In genomic region chr7:24481474-24482207, GRCm38 (mm10) we compare ENCODE assay signal across 8 mouse cellular contexts. TPM values are rescaled to one million over a fixed set of nuclear protein-coding genes. Genes with fewer than 3 reads are reported as not detected.
DNase-seq lines count a peak whose midpoint lies in the region; ATAC-seq lines count a peak whose summit lies in the region.

Gene Cadm4 (plus strand): TSS chr7:24482023.

- H3K27me3 ChIP-seq in hindbrain, embryonic 14.5 days (ENCODE audit: control insufficient read depth, insufficient read depth, low read length), result no peaks in the 10 kb centered on the region

- under 1% methylated on average over 56 of the region's 83 CpGs for WGBS in hindbrain, embryonic 14.5 days

- H3K4me3 ChIP-seq in hindbrain, embryonic 14.5 days (replicated peaks; ENCODE audit: low read length), result peak within 1 kb of the TSS; percentile 84

- peak; percentile 81 for DNase-seq in R1 (ENCODE audit: low read depth, low spot score)
- peak; percentile 96 to 98 for DNase-seq in cerebellum, postnatal 25 days
- peak; percentile 85 to 89 for DNase-seq in frontal cortex, postnatal 36 days (ENCODE audit: low spot score in 2 of 2)
- peak; percentile 91 for DNase-seq in hindbrain, embryonic 14.5 days (ENCODE audit: low spot score)
- peak; percentile 90 to 93 for DNase-seq in left cerebral cortex, adult 18-20 months (ENCODE audit: low spot score in 2 of 2)
- peak; percentile 69 for DNase-seq in lung, postnatal 36 days
- peak; percentile 93 for DNase-seq in right cerebral cortex, adult 18-20 months
- DNase-seq in urinary bladder, adult 2 months (ENCODE audit: low spot score), result peak; percentile 74

- peak within 1 kb of the TSS; percentile 93 for H3K9ac ChIP-seq in hindbrain, embryonic 14.5 days

- peak; percentile 86 for ATAC-seq in hindbrain, embryonic 14.5 days (ENCODE audit: low FRiP score)

- H3K27ac ChIP-seq in hindbrain, embryonic 14.5 days, result peak within 1 kb of the TSS; percentile 86

- H3K4me2 ChIP-seq in hindbrain, embryonic 14.5 days (replicated peaks), result peak within 1 kb of the TSS; percentile 76

- H3K9me3 ChIP-seq in hindbrain, embryonic 14.5 days (ENCODE audit: control insufficient read depth, low read length), result no peaks in the 10 kb centered on the region

- no peaks in the 10 kb centered on the region for H3K36me3 ChIP-seq in hindbrain, embryonic 14.5 days (replicated peaks; ENCODE audit: control insufficient read depth, insufficient read depth)

- peaks cover 54% of the 10 kb centered on the region for H3K4me1 ChIP-seq in hindbrain, embryonic 14.5 days (replicated peaks; ENCODE audit: control insufficient read depth, insufficient read depth, low read length)

RNA-seq across cellular contexts. Expression of gene Cadm4, which starts in this region (rescaled TPM):
- polyA plus RNA-seq in hindbrain, embryonic 14.5 days (2014; fragmentation: Nextera tagmentation; extraction: Ambion mirVana), result 22.7 and 28.3 TPM in 2 replicates
- total RNA-seq in left cerebral cortex, adult 18-20 months (2021), result 100 to 1,000 TPM; 207 to 219 TPM
- polyA plus RNA-seq in urinary bladder, adult 2 months (2012; rRNA removed), result 10.0 and 19.2 TPM in 2 replicates

Comparison
In these comparisons a context has a peak if more than half of its experiments do, and no peak if none do; other contexts are left out.
1. Peak in every context shown above with its lines: DNase-seq, ATAC-seq, H3K4me3 ChIP-seq and H3K27ac ChIP-seq.